Mouse (Mus musculus) naive thymus-derived CD4-positive, alpha-beta T cell, adult 5 months (primary cell): Measurements from ENCODE around the gene Cyp2c29. TPM values are rescaled to one million over a fixed set of nuclear protein-coding genes. Genes with fewer than 3 reads are reported as not detected.

Experiments used
- polyA plus RNA-seq: library from polyadenylated mRNA; unstranded; fragments of 100-300 nt; shearing (Covaris generic); gene quantifications from one replicate; pipeline ENCODE4 v1.2.1, GENCODE M21; 2017

Cyp2c29 gene
- not detected for polyA plus RNA-seq

DNA sequence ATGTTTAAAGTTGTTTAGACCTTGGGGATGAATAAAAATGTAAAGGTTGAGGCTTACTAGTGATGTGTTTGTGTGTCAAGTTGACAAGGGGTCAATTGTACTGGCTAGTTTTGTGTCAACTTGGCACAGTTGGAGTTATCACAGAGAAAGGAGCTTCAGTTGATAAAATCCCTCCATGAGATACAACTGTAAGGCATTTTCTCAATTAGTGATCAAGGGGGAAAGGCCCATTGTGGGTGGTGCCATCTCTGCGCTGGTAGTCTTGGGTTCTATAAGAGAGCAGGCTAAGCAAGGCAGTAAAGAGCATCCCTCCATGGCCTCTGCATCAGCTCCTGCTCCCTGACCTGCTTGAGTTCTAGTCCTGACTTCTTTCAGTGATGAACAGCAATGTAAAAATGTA is at the start of gene Cyp2c29:
TSS of gene Cyp2c29 (plus strand) at position 301 of the 400 bp plus-strand sequence.

Other genes with a start within 250 kb of the Cyp2c29 start
- gene Cyp2c65, start 208.4 kb upstream of the Cyp2c29 start, polyA plus RNA-seq: not detected
- not detected for gene Cyp2c66, start 155.5 kb upstream of the Cyp2c29 start, polyA plus RNA-seq
- not detected for gene Cyp2c38, start 193.7 kb downstream of the Cyp2c29 start, polyA plus RNA-seq
- gene Cyp2c39, start 241.5 kb downstream of the Cyp2c29 start, polyA plus RNA-seq: not detected